Mouse (Mus musculus) ovary, postnatal 14 days (tissue): ENCODE results near the gene Slc46a2.

Experiments
- DNase-seq: peaks from one replicate; pipeline ENCODE4 v3.0.0; 2022; ENCODE audit warnings: low spot score

The Slc46a2 gene

DNA sequence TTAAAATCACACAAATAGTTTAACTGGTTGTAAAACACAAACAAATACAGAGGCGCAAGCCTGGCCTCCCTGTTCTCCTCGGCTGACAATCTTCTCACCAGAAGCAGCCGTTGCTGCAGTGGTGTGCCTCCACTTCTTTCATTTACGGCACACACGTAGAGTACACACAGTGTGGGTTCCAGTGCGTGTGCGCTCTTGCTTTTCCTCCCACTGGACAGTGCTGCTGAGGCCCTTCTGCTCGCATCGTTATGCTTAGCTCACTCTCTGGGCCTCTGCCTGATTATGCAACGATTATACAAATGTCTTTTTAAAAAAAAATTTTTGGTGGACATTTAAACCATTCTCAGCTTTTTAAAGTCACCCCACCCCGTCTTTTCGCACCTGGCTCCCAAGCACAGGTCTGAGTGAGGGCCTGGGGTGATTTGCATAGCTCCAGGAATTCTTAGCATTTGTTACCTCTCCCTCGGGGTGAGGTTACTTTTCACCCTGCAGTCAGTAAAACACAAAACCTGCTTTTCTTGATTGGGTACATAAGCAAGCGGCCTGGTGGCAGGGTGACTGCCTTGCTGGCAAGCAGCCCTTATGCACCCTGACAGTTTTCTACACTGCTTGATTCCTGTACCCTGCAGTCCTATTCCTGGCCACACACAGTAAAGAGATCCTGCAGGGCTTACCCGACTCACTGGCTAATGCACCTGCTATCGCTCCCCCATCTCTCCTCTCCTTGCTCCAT is 55.0 kb downstream of the Slc46a2 start:
- DNase-seq = no peak
